Mouse (Mus musculus): Measurements from ENCODE around the gene Lmo2. TPM values are rescaled to one million over a fixed set of nuclear protein-coding genes. Genes with fewer than 3 reads are reported as not detected.

Lmo2 gene
- total RNA-seq, 2 experiments from 2014 or later, result 27.9 to 32.2 TPM

GRCm38 (mm10) chr2:103939003-103939402, 18.8 kb upstream of the Lmo2 start:
- no peak for DNase-seq

DNA sequence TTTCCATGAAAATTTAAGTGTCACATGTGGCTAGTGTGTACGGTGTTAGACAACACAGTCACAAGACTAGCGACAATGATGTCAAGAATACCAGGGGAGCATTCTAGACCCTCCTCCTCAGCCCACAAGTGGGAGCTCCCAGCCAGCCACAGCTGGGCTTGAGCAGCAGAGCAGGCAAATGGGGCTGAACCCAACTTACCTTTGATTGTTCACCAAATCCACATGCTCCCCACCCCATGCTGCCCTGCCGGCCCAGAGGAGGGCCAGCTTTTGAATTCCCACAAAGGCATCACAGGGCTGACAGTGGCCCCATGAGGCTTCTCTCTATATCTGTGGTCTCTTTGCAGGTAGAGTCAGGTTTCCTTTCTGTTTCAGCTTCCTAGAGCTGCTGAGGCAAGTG, 16.7 kb upstream of the Lmo2 start:
- DNase-seq, result no peak

DNA sequence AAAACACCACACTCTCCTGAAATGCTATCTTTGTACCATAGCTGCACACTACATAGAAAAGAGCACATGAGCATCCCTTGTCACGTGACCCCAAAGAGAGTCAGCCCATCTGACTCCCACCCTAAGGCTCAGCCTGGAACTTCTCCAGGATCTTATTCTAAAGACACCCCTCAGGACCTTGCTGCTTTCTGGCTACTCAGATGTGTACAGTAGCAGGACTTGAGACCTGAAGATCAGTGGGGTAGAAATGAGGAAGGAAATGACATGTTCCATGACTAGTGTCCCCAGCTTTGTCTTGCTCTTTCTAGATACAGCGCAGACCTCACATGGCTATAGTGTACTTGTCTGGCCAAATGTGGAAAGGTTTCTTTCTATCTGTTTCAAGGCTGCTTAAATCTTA, 12.9 kb upstream of the Lmo2 start:
- no peak for DNase-seq

GRCm38 (mm10) chr2:103945571-103946092, 12.2 kb upstream of the Lmo2 start:
- peak in 1 of 2 experiments; percentile 7 for DNase-seq

GRCm38 (mm10) chr2:103946892-103947291, 10.9 kb upstream of the Lmo2 start:
- DNase-seq, result no peak

DNA sequence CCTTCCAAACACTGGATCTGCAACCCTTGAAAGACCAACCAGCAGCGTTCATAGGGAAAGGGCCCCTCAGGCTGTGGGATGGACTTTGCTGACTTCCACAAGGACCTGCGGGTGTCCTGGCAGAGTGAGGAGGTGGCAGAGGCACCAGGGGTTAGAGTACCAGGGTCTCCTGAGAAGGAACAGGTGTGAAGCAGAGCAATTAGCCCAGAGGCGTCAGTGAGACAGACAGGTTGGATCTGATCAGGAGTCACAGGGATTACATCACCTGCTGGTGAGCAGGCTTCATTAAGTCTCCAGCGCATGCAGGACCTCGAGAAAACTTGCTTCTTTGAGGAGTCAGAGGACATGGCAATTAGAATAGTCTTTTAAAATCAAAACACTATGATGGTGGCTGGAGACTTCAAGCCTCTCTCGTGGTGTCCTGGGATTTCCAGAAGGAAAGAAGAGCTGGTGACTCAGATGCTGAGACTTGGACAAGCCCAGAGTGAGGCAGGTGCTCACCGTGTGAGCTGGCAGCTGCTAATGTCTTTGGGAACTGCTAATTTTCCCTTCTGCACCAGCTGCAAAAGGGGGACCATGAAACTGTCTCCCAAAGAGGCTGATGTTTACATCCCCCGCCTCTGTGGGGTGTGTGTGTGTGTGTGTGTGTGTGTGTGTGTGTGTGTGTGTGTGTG, 9.7 kb upstream of the Lmo2 start:
- DNase-seq, result no peak

DNA sequence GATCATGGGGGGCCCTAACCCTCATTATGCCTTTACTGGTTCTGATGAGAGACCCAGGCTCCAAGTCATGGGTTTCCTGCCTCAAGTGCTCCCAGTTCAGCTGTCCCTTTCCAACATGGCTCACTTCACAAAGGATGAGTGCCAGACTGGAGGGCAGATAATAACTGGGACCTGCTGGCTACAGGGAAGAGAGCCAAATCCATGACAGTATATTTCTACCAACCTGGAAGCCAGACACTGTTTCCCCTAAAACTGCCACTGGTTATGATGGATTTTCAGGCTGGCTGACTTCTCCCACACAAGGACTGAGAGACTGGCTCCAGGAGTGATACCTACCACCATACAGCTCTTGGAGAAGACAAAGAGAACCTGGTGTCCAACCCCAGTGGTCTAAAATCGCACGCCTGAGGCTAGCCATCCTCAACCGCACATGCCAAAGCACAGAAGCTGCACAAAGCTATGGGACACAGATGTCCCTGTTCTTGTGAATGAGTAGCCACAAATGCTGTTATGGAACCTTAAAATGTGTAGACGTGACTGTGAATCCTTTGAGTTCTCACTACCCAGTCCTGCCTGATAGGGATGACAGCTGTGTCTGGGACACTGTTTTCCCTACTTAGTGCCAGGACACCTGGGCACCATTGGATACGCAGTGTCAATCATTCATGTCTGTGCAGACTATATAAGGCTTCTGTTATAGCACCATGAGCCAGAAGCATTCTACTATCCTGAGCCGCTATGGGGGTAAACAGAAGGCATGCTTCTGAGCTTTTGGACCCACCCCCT, 4.5 kb upstream of the Lmo2 start:
- no peak for DNase-seq

- DNase-seq, result no peak
Measured at GRCm38 (mm10) chr2:103955714-103956113, 2.1 kb upstream of the Lmo2 start.

- DNase-seq, result no peak
Measured at GRCm38 (mm10) chr2:103956867-103957266, 919 bp upstream of the Lmo2 start.

GRCm38 (mm10) chr2:103958634-103959033, 848 bp downstream of the Lmo2 start:
- DNase-seq, result no peak

DNA sequence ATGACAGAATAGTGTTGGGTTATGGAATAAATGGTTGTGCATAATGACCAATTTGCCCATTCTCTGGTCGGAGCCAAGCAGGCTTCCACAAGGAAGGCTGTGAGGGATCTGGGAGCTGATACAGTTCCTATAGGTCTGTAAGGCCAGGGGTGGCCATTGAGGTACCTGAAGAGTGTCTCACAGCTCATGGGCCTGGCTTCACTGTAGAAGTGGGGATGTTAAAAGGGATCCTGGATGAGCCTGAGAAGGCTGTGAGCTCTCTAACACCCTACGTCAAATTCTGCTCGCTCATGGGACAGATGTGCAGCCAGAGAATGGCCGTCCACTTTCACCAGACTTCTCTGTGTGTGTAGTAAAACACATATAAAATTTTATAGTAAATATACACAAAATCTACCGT, 1.3 kb downstream of the Lmo2 start:
- DNase-seq, result no peak

DNA sequence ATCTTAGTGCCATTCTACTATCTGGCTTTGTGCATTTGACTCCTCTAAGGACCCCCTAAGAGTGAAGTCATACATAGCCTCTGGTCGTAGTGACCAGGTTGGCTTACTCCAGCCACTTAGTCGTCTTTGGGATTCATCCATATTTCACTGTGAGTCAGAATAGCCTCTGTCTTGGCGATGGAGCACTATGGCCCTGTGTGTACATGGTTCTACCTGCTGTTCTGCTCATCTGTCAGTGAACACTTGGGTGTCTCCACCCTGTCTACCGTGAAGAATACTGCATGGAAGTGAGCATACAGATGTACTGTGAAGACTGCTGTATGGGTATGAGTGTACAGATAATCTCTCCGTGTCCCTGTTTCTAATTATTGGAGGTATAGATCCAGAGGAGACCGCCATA, 1.8 kb downstream of the Lmo2 start:
- no peak for DNase-seq

- no peak for DNase-seq
Measured at GRCm38 (mm10) chr2:103962349-103962748, 4.6 kb downstream of the Lmo2 start.

GRCm38 (mm10) chr2:103965391-103965790, 7.6 kb downstream of the Lmo2 start:
- DNase-seq, result no peak

DNA sequence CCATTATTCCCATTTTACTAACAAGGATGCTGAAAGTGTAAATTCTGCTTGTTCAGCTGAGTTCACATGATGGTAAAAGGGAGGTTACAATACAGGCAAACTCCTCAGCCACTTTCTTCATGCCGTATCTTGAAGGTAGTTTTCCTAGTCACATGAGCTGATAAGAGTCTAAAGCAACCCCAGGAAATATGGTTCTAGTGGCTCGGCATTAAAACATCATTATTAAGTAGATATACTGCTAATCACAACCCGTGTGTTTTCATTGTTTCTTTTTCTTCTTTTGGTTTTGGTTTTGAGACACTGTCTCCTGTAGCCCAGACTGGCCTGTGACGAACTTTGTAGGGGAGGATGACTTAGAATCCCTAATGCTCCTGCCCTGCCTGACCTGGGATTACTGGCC, 10.4 kb downstream of the Lmo2 start:
- DNase-seq, result no peak

DNA sequence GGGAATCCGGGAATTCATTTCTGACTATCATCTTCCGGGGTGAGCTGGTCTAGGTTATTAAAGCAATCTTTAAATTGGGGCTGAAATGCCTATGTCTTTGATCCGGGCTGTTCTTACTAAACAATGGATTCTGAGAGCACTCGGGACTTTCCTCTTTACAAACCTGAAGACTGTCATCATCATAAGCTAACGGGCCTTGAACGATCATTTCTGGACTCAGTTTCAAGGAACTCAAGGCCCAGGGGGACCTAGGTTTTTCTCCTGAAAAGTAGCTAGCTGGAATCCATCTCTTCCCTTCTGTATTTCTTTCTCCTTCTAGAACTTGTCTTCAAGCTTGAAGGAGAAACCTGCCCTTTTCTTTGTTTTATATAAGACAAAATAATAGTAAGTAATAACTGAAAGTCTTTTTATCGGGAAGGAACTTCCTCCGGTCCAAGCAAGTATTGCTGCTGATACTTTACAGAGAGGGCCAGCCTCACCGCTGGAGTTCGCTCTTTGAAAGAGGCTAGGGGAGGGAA, 11.2 kb downstream of the Lmo2 start:
- DNase-seq, result no peak

DNA sequence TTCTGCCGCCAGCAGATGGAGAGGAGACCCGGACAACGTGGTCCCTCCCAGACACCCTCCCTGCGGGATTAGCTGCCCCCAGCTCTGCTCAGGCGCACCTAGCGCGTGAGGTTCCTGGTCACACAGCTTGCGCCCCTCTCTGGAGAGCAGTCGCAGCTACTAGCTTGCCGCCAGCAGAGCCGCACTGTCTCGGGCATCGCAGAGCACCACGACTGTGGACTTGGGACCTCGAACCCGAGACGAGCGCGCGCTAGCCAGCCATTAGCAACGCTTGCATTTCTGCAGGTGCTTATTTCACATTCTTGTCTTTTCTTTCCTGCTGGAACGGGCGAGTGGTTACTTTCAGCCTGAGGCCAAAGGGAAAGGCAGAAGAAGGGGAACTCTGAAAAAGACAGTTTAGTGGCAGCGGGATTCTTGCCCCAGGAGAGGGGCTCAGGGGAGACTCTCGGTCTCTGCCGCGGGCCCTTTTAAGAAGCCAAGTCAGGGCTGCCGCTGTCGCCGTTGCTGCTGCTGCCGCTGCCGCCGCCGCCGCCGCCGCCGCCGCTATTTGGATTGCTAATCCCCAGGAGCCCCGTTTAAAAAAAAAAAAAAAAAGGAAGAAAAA, 11.8 kb downstream of the Lmo2 start:
- peak; percentile 70 to 79 for DNase-seq

GRCm38 (mm10) chr2:103970041-103970790, 12.4 kb downstream of the Lmo2 start:
- DNase-seq, result peak; percentile 78

- peak in 1 of 2 experiments; percentile 11 for DNase-seq
Measured at GRCm38 (mm10) chr2:103970791-103971649, 13.2 kb downstream of the Lmo2 start.

DNA sequence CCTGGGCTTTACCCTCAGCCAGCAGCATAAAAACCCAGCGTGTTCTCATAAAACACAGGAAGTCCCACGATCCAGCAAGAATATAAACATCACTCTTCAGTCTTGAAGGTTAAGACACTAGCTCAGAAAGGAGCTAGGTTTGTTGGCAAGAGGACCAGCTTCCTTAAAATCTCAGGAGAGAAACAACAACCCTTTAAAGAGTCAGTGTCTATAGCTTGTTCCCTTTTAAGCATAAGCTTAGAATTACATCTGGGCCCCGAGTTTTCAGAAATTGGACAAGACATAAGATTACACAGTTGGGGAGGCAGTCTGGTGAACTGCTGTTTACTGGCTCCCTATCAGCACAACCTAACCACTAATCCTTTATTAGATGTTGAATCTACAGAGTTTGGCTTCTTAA, 14.1 kb downstream of the Lmo2 start:
- no peak for DNase-seq

DNA sequence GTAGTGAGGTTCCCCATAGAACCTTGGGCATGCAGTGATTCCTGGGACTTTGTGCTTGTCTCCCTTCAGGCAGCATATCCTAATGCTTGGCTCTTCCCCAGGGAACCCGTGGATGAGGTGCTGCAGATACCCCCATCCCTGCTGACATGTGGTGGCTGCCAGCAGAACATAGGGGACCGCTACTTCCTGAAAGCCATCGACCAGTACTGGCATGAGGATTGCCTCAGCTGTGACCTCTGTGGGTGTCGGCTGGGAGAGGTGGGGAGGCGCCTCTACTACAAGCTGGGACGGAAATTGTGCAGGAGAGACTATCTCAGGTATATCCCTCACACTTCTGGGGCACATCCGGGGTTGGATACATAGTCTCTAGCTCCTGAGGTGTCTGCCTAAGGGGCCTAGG, 18.1 kb downstream of the Lmo2 start:
- DNase-seq, result no peak

Data from adrenal gland, postnatal 36 days (tissue).